Mouse (Mus musculus): Measurements from ENCODE around the gene Skp2.

The Skp2 gene

GRCm38 (mm10) chr15:9073684-9074083, 81.5 kb downstream of the Skp2 start:
- no peak for DNase-seq

DNA sequence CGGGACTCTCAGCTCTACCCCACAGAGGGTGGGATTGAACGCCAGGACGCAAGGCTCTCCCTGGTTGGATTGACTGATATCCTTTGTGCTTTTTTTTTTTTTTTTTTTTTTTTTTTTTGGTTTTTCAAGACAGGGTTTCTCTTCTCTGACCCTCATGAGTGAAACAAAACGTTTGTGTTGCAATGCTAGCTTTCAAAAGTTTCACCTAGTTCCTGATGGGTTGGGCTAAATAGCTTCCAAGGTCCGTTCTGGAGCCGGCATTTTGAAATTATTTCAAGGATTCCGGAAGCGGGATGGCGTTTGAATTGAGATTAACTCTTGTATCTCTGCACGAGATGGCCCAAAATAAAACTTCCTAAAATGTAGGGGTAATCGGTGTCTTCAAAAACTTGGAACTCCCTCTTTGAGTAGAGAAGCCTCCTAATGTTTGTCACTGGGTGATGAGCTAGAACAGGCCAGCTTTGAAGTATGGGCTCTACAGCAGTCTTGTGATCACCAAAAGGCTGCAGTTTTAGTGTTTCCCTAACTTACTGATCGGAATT, 82.1 kb downstream of the Skp2 start:
- DNase-seq, result no peak

DNA sequence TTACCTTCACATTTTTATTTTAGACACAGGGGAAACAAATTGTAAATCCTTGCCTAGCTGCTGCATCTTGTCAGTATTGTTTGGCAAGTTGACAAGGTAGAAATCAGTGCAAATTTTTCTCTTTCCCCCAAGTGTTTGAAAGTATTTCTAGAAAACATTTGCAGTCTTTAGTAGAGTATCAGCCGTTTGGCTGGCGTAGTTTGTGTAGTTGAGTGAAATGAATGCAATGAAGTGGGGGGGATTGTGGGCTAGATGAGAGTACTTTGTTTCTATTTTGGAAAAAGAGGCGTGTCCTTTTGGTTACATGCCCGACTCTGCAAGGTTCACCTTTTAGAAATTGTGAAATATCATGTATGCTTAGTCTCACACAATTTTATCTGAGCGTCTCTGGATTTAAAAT, 82.6 kb downstream of the Skp2 start:
- DNase-seq, result peak; percentile 51

- peak; percentile 64 for DNase-seq
These were observed 83.4 kb downstream of the Skp2 start for GRCm38 (mm10) chr15:9071556-9072544.

- DNase-seq, result peak; percentile 100
These were observed 84.2 kb downstream of the Skp2 start, which contains the start of gene Nadk2 for GRCm38 (mm10) chr15:9070912-9071555. TSS of gene Nadk2 (plus strand) at chr15:9071260.

DNA sequence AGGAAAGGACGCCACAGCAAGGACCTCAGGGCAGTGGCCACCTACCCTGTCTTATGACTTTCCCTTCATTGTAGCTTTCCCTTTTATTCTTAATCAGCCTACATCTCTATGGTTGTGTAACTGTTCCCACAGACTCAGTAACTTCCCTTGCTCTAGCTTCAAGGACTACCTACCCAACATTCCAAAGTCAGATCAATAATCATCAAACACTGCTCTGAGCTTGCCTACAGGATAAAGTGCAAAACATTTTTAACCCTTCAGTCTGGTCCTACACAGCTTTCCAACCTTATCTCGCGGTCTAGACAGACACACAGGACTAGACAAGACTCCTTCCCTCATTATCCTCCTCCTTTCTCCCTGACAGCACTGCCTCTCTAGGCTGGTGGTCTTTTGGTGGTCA, 84.9 kb downstream of the Skp2 start:
- no peak for DNase-seq

DNA sequence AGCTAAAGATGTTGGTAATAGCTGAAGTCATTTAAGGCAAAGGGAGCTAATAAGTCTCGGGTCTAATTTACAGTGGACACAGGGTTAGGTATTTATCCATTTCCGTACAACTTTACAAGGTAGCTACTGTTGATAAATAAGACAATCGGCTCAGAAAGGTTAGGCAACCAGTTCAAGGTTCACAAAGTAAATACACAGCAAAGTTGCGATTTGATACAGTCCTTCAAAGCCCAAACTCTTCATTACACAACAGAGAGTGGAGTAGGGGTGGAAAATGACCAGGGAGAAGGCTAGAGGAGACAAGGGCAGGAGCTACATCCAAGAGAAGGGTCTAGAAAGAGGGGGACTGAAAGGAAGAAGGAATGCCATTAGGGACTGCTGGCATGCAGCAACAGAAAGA, 86.3 kb downstream of the Skp2 start:
- DNase-seq, result no peak

Data from lung, postnatal 10 days (tissue).